In genomic region chr15:94263866-94264496, GRCm38 (mm10) we compare ENCODE assay signal across 11 mouse cellular contexts.
A peak's percentile ranks its signal among the peaks of the same experiment; 100 is the strongest.
DNase-seq lines count a peak whose midpoint lies in the region; ATAC-seq and TF ChIP-seq lines count a peak whose summit lies in the region.
"Had no signal": no experiment of that assay in that cellular context is flagged by ENCODE, and none has a peak within 500 bp of the region (broad histone marks: within the 10 kb centered on the region; RNA-seq: fewer than 3 reads in every experiment).

No protein-coding gene starts in this region.

- H3K27ac ChIP-seq in hindbrain, postnatal 0 days = peak overlapping the region; percentile 11; the same call in 1 of the 2 replicates
- H3K27ac ChIP-seq in hindbrain, embryonic 11.5 days (ENCODE audit: low read depth, low read length) = no peak overlapping the region
- peak overlapping the region; percentile 25; the same call in 1 of the 2 replicates for H3K27ac ChIP-seq in forebrain, embryonic 16.5 days (ENCODE audit: low read length)
- H3K27ac ChIP-seq: macrophage; stomach, embryonic 15.5 days had no signal

- H3K4me1 ChIP-seq in hindbrain, postnatal 0 days (ENCODE audit: insufficient read depth, low read length) = peaks cover 8% of the 10 kb centered on the region; the same call in 1 of the 2 replicates
- no peaks in the 10 kb centered on the region for H3K4me1 ChIP-seq in hindbrain, embryonic 11.5 days (replicated peaks; ENCODE audit: control insufficient read depth, insufficient read depth, low read length)
- peaks cover 12% of the 10 kb centered on the region for H3K4me1 ChIP-seq in forebrain, embryonic 16.5 days (replicated peaks; ENCODE audit: control insufficient read depth, insufficient read depth, low read length)
- H3K4me1 ChIP-seq: stomach, embryonic 15.5 days had no signal

- no peak for TF ChIP-seq CTCF in hindbrain, postnatal 0 days (IDR thresholded peaks at IDR 0.05; ENCODE audit: low read depth)

- peak; percentile 85 for ATAC-seq in hindbrain, postnatal 0 days
- ATAC-seq in hindbrain, embryonic 11.5 days (ENCODE audit: low FRiP score) = no peak
- ATAC-seq in forebrain, embryonic 16.5 days = peak; percentile 82
- ATAC-seq: Patski had no signal

- peak; percentile 41 for DNase-seq in adrenal gland, postnatal 10 days
- no peak for DNase-seq in adrenal gland, adult 8-10 months
- DNase-seq in hindbrain, postnatal 0 days (ENCODE audit: low spot score) = peak; percentile 87
- no peak for DNase-seq in hindbrain, embryonic 11.5 days (ENCODE audit: low spot score)
- peak; percentile 48 for DNase-seq in 416B (ENCODE audit: low read depth)
- no peak for DNase-seq in spleen, postnatal 36 days (ENCODE audit: low spot score in 2 of 2)
- DNase-seq in embryo, embryonic 10 days (ENCODE audit: low spot score) = no peak

- no peak overlapping the region for H3K4me2 ChIP-seq in hindbrain, postnatal 0 days (ENCODE audit: low read depth, low read length)
- no peak overlapping the region for H3K4me2 ChIP-seq in hindbrain, embryonic 11.5 days (replicated peaks; ENCODE audit: low read depth, low read length)
- no peak overlapping the region for H3K4me2 ChIP-seq in forebrain, embryonic 16.5 days (ENCODE audit: low read length)
- H3K4me2 ChIP-seq: stomach, embryonic 15.5 days had no signal

- 42% methylated on average over 8 of the region's 8 CpGs for WGBS in hindbrain, postnatal 0 days
- 82% methylated on average over 8 of the region's 8 CpGs for WGBS in hindbrain, embryonic 11.5 days
- WGBS in forebrain, embryonic 16.5 days = 37% methylated on average over 8 of the region's 8 CpGs

- no peaks in the 10 kb centered on the region for H3K9me3 ChIP-seq in hindbrain, postnatal 0 days (ENCODE audit: low read length)
- H3K9me3 ChIP-seq in hindbrain, embryonic 11.5 days (ENCODE audit: control insufficient read depth, low read length) = no peaks in the 10 kb centered on the region
- no peaks in the 10 kb centered on the region for H3K9me3 ChIP-seq in forebrain, embryonic 16.5 days (ENCODE audit: control insufficient read depth, low read length)
- H3K9me3 ChIP-seq: stomach, embryonic 15.5 days had no signal

- H3K4me3 ChIP-seq in hindbrain, postnatal 0 days (ENCODE audit: low read length) = no peak overlapping the region
- H3K4me3 ChIP-seq in hindbrain, embryonic 11.5 days (ENCODE audit: low read depth, low read length) = no peak overlapping the region
- H3K4me3 ChIP-seq in forebrain, embryonic 16.5 days (replicated peaks; ENCODE audit: low read length) = no peak overlapping the region
- H3K4me3 ChIP-seq: stomach, embryonic 15.5 days had no signal

- H3K27me3 ChIP-seq in hindbrain, postnatal 0 days (ENCODE audit: insufficient read depth, low read length) = no peaks in the 10 kb centered on the region
- H3K27me3 ChIP-seq in hindbrain, embryonic 11.5 days (ENCODE audit: control insufficient read depth, insufficient read depth, low read length) = no peaks in the 10 kb centered on the region
- no peaks in the 10 kb centered on the region for H3K27me3 ChIP-seq in forebrain, embryonic 16.5 days (replicated peaks; ENCODE audit: control insufficient read depth, insufficient read depth, low read length)
- H3K27me3 ChIP-seq: Patski; stomach, embryonic 15.5 days had no signal

- H3K9ac ChIP-seq in hindbrain, postnatal 0 days (replicated peaks; ENCODE audit: low read length) = no peak overlapping the region
- H3K9ac ChIP-seq in hindbrain, embryonic 11.5 days (ENCODE audit: low read depth, low read length) = no peak overlapping the region
- no peak overlapping the region for H3K9ac ChIP-seq in forebrain, embryonic 16.5 days (replicated peaks; ENCODE audit: low read depth, low read length)
- H3K9ac ChIP-seq: stomach, embryonic 15.5 days had no signal

- H3K36me3 ChIP-seq in hindbrain, postnatal 0 days (ENCODE audit: insufficient read depth, low read length) = no peaks in the 10 kb centered on the region
- no peaks in the 10 kb centered on the region for H3K36me3 ChIP-seq in hindbrain, embryonic 11.5 days (ENCODE audit: control insufficient read depth, insufficient read depth, low read length)
- H3K36me3 ChIP-seq in forebrain, embryonic 16.5 days (ENCODE audit: control insufficient read depth, insufficient read depth) = no peaks in the 10 kb centered on the region
- H3K36me3 ChIP-seq: stomach, embryonic 15.5 days had no signal

Comparison
In these comparisons a context has a peak if more than half of its experiments do, and no peak if none do; other contexts are left out.
1. DNase-seq: peak in adrenal gland, postnatal 10 days (single experiment), hindbrain, postnatal 0 days (single experiment) and 416B (single experiment); none in adrenal gland, adult 8-10 months (single experiment), hindbrain, embryonic 11.5 days (single experiment), spleen, postnatal 36 days (0 of 2) and embryo, embryonic 10 days (single experiment).